Mouse (Mus musculus) ES-CJ7 (cell line): ENCODE data around the gene Actl6a.
A peak's percentile ranks its signal among the peaks of the same experiment; 100 is the strongest.
"Not testable (repeated sequence)": the region's sequence is repeated elsewhere in the genome, so short reads cannot be mapped to it uniquely, and the experiment has no call there.

Experiments used
- DNase-seq: peaks from one replicate; pipeline ENCODE4 v3.0.0; 2011; ENCODE audit warnings: low read depth, low spot score

Gene Actl6a

GRCm38 (mm10) chr3:32694737-32695582 lies 11.1 kb upstream of the Actl6a start:
- no peak for DNase-seq

DNA sequence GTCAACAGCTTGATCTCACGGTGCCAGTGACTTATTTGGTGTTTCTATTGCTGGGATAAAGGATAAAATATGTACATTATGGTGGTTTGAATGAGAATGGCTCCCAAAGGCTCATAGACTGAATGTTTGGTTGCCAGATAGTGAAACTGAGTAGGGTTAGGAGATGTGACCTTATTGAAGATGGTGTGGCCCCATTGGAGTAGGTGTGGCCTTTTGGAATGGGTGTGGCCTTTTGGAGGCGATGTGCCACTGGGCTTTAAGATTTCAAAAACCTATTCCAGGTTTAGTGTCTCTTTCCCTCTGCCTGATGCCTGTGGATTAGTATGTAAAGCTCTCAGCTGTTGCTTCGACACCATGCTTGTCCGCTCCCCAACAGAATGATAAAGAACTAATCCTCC lies 10.5 kb upstream of the Actl6a start:
- DNase-seq = no peak

GRCm38 (mm10) chr3:32698228-32698863 lies 7.8 kb upstream of the Actl6a start:
- DNase-seq = peak; percentile 85

DNA sequence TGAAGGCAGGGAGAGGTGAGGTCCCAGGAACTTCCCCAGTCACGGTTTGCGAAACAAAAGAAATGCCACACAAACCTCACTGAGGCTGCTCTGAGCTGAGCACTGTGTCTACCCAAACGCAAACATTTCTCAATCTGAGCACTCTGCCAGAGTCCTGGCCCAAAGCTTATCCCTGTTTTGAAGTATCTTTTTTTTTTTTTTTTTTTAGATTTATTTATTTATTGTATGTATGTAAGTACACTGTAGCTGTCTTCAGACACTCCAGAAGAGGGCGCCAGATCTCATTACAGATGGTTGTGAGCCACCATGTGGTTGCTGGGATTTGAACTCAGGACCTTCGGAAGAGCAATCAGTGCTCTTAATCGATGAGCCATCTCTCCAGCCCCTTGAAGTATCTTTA lies 2.1 kb upstream of the Actl6a start:
- not testable (repeated sequence) for DNase-seq

DNA sequence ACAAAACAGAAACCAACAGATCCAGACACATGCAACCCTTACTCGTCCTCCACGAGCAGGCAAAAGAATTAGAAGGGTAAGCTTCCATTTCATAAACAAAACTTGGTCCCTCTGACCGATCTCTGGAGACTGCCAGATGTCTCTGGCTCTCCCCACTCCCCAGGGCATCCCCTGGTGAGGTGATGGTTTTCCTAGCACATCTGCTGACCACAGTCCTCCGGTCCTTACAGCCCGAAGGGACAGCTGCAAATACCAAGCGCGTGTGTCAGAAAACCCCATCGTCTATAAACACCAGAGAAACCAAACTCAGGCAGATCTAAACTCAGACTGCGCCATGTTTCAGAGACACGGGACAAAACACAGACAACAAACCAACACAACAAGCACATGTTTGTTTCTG lies 1.5 kb upstream of the Actl6a start:
- not testable (repeated sequence) for DNase-seq

DNA sequence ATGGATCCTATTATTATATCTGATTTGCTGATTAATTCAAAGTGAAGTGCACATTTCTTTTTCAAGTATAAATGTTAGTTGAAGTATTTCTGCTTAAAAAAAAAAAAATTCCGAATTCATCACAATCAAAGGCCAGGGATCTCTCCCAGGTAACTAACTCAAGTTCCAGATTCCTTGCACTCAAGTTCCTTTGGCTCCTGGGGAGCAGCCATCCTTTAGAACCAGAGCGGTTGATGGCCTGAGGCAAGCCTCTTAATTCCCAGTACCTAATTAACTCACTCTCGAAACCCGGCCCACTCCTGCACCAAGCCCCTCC lies 1.9 kb downstream of the Actl6a start:
- no peak for DNase-seq

DNA sequence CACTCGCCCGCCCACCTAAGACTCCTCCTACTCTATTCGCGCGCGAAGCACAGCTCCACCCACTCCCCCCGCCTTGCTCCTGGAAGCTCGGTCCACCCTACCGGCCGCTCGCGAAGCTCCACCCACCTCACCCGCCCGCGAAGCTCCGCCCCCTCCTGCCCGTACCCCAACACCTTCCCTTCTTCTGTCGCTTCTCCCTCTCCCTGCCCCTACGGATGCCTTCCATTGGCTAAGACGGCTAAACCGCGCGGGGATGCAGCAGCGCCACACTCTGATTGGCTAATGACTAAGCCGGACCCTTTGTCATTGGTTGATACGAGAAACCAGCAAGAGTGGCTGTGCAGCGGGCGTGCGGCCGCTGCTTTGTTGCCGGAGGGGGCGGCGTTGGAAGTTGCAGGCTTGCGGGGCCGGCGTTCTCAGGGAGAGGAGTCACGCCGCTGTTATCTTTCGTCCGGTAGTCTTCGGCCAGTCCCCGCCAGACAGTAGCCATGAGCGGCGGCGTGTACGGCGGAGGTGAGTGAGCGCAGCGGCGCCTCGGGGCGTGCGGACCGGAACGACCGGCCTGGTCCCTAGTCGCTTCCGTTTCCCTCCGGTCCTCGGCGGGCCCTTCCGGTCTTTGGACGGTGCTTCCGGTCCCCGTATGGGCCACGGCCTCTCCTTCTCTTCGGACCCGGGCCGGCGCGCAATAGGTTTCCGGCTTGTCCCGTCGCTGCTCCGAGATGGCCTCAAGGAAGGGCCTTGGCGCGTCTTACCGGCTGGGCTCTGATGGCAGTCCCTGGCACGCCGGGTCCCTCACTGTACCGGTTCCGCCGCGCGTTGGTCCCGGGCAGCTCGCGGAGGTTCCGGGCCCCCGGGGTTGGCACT lies 2.5 kb downstream of the Actl6a start:
- peak; percentile 100 for DNase-seq

- no peak for DNase-seq
These were observed 3.3 kb downstream of the Actl6a start for GRCm38 (mm10) chr3:32709388-32709787.

DNA sequence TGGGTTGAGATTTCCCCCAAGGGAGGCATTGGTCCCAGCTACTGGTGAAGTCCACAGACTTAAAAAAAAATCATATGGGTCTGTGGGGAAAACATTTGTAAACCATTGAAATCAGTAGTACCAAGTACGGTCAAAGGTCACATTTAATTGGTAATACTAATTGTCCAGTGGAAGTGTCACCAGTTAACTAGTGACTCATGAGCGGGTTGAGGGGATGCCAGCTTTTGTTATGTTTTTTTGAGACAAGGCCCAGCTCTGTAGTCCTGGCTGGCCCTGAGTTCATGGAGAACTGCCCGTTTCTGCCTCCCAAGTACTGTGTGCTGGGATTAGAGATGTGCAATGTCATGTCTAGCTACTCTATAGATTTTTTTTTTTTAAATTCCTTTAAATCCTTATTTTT lies 7.6 kb downstream of the Actl6a start:
- no peak for DNase-seq

DNA sequence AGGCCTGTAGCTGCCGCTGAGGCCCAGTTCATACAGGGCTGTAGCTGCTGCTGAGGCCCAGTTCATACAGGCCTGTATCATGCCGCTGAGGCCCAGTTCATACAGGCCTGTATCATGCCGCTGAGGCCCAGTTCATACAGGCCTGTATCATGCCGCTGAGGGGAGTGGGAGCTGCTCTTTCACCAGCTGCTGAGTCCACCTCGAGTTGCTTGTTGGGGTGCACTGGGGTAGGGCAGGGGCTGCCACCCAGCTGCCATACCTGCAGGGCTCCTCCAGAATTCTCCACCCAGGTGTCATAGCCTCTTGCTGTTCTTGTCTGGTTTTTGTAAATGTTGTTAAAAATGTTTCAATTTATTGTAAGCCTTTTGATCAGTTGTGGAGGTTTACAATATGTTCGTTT lies 11.3 kb downstream of the Actl6a start:
- DNase-seq = not testable (repeated sequence)

GRCm38 (mm10) chr3:32718271-32718670 lies 12.2 kb downstream of the Actl6a start:
- DNase-seq = no peak

DNA sequence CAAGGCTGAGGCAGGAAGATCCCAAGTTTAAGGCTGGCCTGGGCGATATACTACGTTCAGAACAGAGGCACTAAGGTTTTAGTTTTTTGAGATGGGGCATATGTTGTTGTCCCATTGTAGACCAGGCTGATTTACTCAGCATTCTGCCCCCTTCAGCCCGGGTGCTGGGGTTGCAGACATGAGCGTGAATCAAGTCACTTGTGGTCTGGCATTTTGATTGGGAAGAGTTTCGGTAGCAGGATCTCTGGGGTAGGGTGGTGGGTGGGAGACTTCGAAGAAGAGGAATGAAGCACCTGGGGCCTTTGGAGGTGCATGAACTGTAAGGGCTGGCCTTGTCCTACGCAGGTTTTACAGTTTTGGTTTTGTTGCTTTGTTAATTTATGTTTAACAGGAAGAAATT lies 18.1 kb downstream of the Actl6a start:
- no peak for DNase-seq

GRCm38 (mm10) chr3:32725951-32726350 lies 19.9 kb downstream of the Actl6a start:
- DNase-seq = no peak

GRCm38 (mm10) chr3:32727861-32728260 lies 21.8 kb downstream of the Actl6a start:
- DNase-seq = no peak

- peak; percentile 99 for DNase-seq
These were observed 30.4 kb downstream of the Actl6a start, which contains the start of gene Ndufb5 for GRCm38 (mm10) chr3:32736244-32737171. TSS of gene Ndufb5 (plus strand) at chr3:32736990.

GRCm38 (mm10) chr3:32737172-32737655 lies 31.1 kb downstream of the Actl6a start, which contains the start of gene Mrpl47:
TSS of gene Mrpl47 (minus strand) at chr3:32737605.
- no peak for DNase-seq

DNA sequence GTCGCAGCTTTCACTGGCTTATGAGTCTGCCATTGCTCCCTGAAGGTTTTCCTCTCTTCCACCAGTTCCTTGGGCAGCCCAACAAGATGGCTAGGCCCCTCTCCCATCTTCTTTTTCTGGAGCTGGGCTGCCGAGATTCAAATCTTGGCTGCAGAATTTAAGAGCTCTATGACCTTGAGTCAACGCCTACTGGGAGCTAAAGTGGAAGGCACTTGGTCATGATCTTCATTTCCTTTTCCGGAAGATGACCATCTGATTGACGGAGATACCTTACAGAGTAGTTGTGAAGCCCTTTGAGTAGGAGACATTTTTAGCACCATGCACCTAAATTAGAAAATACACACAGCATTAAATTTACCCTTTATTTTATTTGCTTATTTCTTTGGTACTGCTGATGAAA lies 32.5 kb downstream of the Actl6a start:
- DNase-seq = no peak

- DNase-seq = no peak
These were observed 36.2 kb downstream of the Actl6a start for GRCm38 (mm10) chr3:32742276-32742780.

GRCm38 (mm10) chr3:32745001-32745400 lies 38.9 kb downstream of the Actl6a start:
- DNase-seq = no peak

DNA sequence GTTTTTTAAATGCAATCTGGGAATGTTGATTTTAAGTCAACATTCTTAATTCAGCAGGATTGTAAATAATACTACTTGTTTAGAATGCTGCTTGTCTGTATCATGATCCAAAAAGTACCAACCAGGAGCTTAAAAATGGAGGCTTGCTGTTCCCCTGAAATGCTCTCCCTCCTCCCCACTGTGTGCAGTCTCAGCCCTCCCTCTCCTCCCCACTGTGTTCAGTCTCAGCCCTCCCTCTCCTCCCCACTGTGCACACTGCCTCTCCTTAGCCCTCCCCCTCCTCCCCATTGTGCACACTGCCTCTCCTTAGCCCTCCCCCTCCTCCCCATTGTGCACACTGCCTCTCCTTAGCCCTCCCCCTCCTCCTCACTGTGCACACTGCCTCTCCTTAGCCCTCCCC lies 39.3 kb downstream of the Actl6a start:
- peak; percentile 63 for DNase-seq

DNA sequence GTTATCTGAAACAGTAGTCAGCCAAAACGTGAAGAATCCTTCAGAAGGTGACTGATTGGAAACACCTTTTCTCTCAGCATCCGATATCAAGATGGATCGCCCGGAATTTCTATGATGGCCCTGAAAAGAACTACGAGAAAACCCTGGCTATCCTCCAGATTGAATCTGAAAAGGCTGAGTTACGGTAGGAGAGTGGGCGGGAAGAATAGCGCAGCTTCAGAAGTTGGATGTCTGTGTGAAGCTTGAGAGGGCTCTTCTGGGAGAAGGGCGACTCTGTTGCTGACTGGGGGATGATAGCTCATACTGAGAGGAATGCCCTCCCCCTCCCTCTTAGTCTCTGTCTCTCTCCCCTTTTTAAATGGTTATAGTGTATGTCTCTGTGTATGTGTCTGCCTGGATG lies 42.3 kb downstream of the Actl6a start:
- DNase-seq = no peak
